Mouse (Mus musculus) neural tube, embryonic 12.5 days (tissue): ENCODE results near the gene Eomes. TPM values are rescaled to one million over a fixed set of nuclear protein-coding genes. Genes with fewer than 3 reads are reported as not detected.

ENCODE experiments used
- ATAC-seq: fragments of 200-750 bp; cut with Nextera tagmentation; 2 replicates; pipeline ENCODE4 v1.8.0; 2017; ENCODE audit warnings: low read depth, mild to moderate bottlenecking, moderate TSS enrichment, moderate library complexity; ENCODE audit not compliant: low FRiP score
- H3K27ac ChIP-seq: fragments of 300-500 bp; sonication (generic); 2 replicates; pipeline ENCODE4 v1.5.1; 2016
- H3K27me3 ChIP-seq: fragments of 300-500 bp; sonication (generic); replicated peaks from 2 replicates; pipeline ENCODE4 v1.6.1; 2016; ENCODE audit warnings: mild to moderate bottlenecking
- H3K36me3 ChIP-seq: fragments of 300-500 bp; sonication (generic); 2 replicates; pipeline ENCODE4 v1.6.1; 2016; ENCODE audit warnings: mild to moderate bottlenecking
- H3K4me1 ChIP-seq: fragments of 300-500 bp; sonication (generic); 2 replicates; pipeline ENCODE4 v1.6.1; 2016
- H3K4me2 ChIP-seq: fragments of 300-500 bp; sonication (generic); replicated peaks from 2 replicates; pipeline ENCODE4 v1.6.1; 2016; ENCODE audit warnings: mild to moderate bottlenecking
- H3K4me3 ChIP-seq: fragments of 300-500 bp; sonication (generic); 2 replicates; pipeline ENCODE4 v1.5.1; 2016
- H3K9ac ChIP-seq: fragments of 300-500 bp; sonication (generic); 2 replicates; pipeline ENCODE4 v1.6.1; 2016; ENCODE audit warnings: mild to moderate bottlenecking
- H3K9me3 ChIP-seq: fragments of 300-500 bp; sonication (generic); 2 replicates; pipeline ENCODE4 v1.6.1; 2016; ENCODE audit warnings: mild to moderate bottlenecking
- WGBS: fragments of 180-500 bp; shearing (Covaris S2); methylation state at CpG from one replicate; pipeline ENCODE4 v1.1.7; 2016; 5-methylcytosine and 5-hydroxymethylcytosine counted together
- polyA plus RNA-seq: library from polyadenylated mRNA; unstranded; fragments of >200 nt; fragmentation: Nextera tagmentation; extraction: Ambion mirVana; gene quantifications from 2 replicates; pipeline ENCODE4 v1.2.1, GENCODE M21; 2016

Gene Eomes
- polyA plus RNA-seq, 1 experiment from 2014 or later: 0.05 TPM

- H3K4me3 ChIP-seq: no peak overlapping the region; the same call in 1 of the 2 replicates
- peaks cover 20% of the 10 kb centered on the region for H3K4me1 ChIP-seq
- peaks cover 47% of the 10 kb centered on the region for H3K27me3 ChIP-seq
- no peaks in the 10 kb centered on the region for H3K36me3 ChIP-seq
- H3K9ac ChIP-seq: no peak overlapping the region
- peak overlapping the region; percentile 58 for H3K4me2 ChIP-seq
- H3K27ac ChIP-seq: no peak overlapping the region
- H3K9me3 ChIP-seq: no peaks in the 10 kb centered on the region; the same call in 1 of the 2 replicates
- WGBS: under 1% methylated on average over 16 of the region's 16 CpGs
- ATAC-seq: peak; percentile 77
Observed at GRCm38 (mm10) chr9:118489579-118490019, 11.6 kb downstream of the Eomes start.

DNA sequence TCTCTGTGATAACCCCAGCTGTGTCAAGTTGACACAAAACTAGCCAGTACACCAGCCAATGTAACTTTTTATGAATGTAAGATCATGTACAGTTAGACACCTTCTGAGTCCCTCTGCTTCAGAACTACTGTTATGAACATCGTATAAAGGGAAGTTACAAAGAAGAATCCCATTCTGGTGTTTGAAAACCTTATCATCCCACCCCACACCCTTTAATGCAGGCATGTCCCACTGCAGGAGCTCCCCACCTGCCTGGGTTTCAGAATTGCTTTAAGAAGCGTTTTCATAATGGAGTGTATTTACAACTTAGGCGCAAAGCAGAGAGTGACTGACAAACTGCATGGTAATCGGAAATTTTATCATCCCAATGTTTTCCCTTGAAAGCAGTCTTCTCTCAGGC is 13.2 kb downstream of the Eomes start:
- no peaks in the 10 kb centered on the region for H3K36me3 ChIP-seq
- 89% methylated on average over 4 of the region's 4 CpGs for WGBS
- peaks cover 20% of the 10 kb centered on the region for H3K4me1 ChIP-seq
- H3K4me2 ChIP-seq: no peak overlapping the region
- no peak overlapping the region for H3K9ac ChIP-seq
- H3K27me3 ChIP-seq: peaks cover 31% of the 10 kb centered on the region
- ATAC-seq: no peak
- no peak overlapping the region for H3K4me3 ChIP-seq
- H3K27ac ChIP-seq: no peak overlapping the region
- no peaks in the 10 kb centered on the region; the same call in 1 of the 2 replicates for H3K9me3 ChIP-seq

GRCm38 (mm10) chr9:118492932-118493698 is 15.1 kb downstream of the Eomes start:
- Histone ChIP-seq H3K36me3 (no peaks in the 10 kb centered on the region), H3K9ac (no peak overlapping the region), H3K4me3 (no peak overlapping the region), H3K9me3 (no peaks in the 10 kb centered on the region; the same call in 1 of the 2 replicates), H3K27ac (no peak overlapping the region), H3K4me1 (peaks cover 14% of the 10 kb centered on the region), H3K27me3 (peaks cover 13% of the 10 kb centered on the region), H3K4me2 (no peak overlapping the region)
- WGBS: 89% methylated on average over 8 of the region's 8 CpGs
- ATAC-seq: no peak

DNA sequence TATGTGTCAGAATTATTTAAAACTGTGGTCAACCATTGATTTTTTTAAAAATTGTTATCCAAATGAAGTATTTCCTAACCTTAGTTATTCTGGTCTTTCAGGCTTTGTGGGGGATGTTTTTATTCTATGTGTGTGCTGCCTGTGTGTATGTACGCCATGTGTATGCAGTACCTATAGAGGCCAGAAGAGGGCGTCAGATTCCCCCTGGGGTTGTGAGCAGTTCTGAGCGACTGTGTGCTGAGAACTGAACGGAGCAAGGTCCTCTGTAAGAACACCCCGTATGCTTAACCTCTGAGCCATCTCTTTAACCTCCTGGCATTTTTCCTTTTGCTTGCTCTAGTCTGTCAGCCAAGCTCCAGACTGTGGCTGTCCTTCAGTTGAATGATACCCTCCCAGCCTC is 16.1 kb downstream of the Eomes start:
- H3K27me3 ChIP-seq: peaks cover 3% of the 10 kb centered on the region
- H3K4me1 ChIP-seq: peaks cover 4% of the 10 kb centered on the region
- no peak overlapping the region for H3K9ac ChIP-seq
- no peak overlapping the region for H3K4me2 ChIP-seq
- H3K36me3 ChIP-seq: no peaks in the 10 kb centered on the region
- no peaks in the 10 kb centered on the region; the same call in 1 of the 2 replicates for H3K9me3 ChIP-seq
- no peak overlapping the region for H3K27ac ChIP-seq
- 89% methylated on average over 5 of the region's 5 CpGs for WGBS
- no peak overlapping the region for H3K4me3 ChIP-seq
- no peak for ATAC-seq

DNA sequence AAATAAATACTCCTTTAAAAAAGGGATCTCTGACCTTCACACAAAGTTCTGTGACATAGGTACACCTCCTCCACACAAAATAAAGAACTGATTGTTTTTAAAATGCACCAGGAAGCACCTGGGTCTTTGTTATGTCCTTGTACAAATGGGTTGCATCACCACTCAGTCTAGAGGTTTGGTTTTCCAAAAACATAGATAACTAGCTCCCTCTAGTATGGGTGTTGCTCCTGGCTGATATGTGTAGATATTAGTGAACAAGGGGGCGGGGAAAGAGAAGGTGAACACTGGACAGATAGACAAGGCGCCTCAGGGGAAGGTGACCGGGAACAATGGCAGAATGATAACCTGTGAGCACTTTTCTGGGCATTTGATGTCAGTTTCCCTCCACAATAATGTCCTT is 17.9 kb downstream of the Eomes start:
- no peak overlapping the region for H3K27ac ChIP-seq
- WGBS: 93% methylated on average over 3 of the region's 3 CpGs

DNA sequence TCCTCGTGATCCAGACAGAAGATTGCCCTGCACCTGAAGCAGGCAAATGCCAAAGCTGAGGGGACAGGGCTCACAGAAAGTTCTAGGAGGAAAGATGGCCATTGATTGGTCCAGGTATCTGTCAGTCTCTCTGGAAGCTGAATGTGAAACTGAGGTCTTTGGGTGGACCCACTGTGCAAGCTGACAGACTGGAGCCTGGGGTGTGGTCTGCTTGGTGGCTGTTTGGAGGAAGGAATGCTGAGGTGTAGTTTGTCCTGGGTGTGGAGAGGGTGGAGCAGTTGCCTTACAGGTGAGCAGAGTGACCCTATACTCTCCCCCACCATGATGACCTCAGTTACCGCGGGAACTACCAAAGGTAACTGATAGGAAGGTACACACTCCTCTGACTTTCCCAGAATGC is 18.9 kb downstream of the Eomes start:
- ATAC-seq: no peak
- 85% methylated on average over 3 of the region's 3 CpGs for WGBS
- no peak overlapping the region for H3K4me2 ChIP-seq
- H3K9me3 ChIP-seq: no peaks in the 10 kb centered on the region; the same call in 1 of the 2 replicates
- H3K27me3 ChIP-seq: no peaks in the 10 kb centered on the region
- H3K36me3 ChIP-seq: no peaks in the 10 kb centered on the region
- H3K27ac ChIP-seq: no peak overlapping the region
- H3K4me1 ChIP-seq: no peaks in the 10 kb centered on the region
- H3K9ac ChIP-seq: no peak overlapping the region
- no peak overlapping the region for H3K4me3 ChIP-seq

More for the DNA sequence above, 17.9 kb downstream of the Eomes start:
- H3K4me1 ChIP-seq: no peaks in the 10 kb centered on the region
- no peak overlapping the region for H3K4me2 ChIP-seq
- no peaks in the 10 kb centered on the region for H3K27me3 ChIP-seq
- ATAC-seq: no peak
- H3K36me3 ChIP-seq: no peaks in the 10 kb centered on the region
- H3K9ac ChIP-seq: no peak overlapping the region
- no peak overlapping the region for H3K4me3 ChIP-seq
- H3K9me3 ChIP-seq: no peaks in the 10 kb centered on the region; the same call in 1 of the 2 replicates

GRCm38 (mm10) chr9:118498061-118498460 is 20.0 kb downstream of the Eomes start:
- no peak for ATAC-seq
- H3K27me3 ChIP-seq: no peaks in the 10 kb centered on the region
- H3K4me2 ChIP-seq: no peak overlapping the region
- no peak overlapping the region for H3K27ac ChIP-seq
- no peak overlapping the region for H3K4me3 ChIP-seq
- no peaks in the 10 kb centered on the region for H3K4me1 ChIP-seq
- no peaks in the 10 kb centered on the region; the same call in 1 of the 2 replicates for H3K9me3 ChIP-seq
- no peak overlapping the region for H3K9ac ChIP-seq
- no peaks in the 10 kb centered on the region for H3K36me3 ChIP-seq
- WGBS: 76% methylated on average over 7 of the region's 7 CpGs

DNA sequence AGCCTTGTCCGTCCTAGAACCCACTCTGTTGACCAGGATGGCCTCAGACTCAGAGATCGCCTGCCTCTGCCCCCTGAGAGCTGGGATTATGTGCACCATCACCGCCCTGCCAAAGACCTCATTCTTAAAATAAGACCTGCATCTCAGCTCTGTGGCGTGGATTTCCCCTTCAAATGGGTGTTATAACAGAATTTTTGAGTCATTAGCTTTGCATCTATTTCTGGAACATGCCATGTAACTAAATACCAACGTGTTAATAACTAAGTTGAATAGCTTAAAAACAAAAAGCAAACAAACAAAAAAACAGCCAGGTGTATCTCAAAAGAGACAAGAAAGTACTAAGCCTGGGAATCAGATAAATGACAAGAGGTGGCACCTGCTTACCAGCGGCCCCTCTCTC is 23.0 kb downstream of the Eomes start:
- H3K36me3 ChIP-seq: no peaks in the 10 kb centered on the region
- WGBS: 82% methylated on average over 6 of the region's 6 CpGs
- ATAC-seq: no peak
- no peaks in the 10 kb centered on the region for H3K27me3 ChIP-seq
- H3K4me1 ChIP-seq: no peaks in the 10 kb centered on the region
- no peak overlapping the region for H3K9ac ChIP-seq
- H3K9me3 ChIP-seq: no peaks in the 10 kb centered on the region
- no peak overlapping the region for H3K4me3 ChIP-seq
- H3K27ac ChIP-seq: no peak overlapping the region
- H3K4me2 ChIP-seq: no peak overlapping the region

- WGBS: 83% methylated on average over 3 of the region's 3 CpGs
- Histone ChIP-seq H3K27ac (no peak overlapping the region), H3K4me2 (no peak overlapping the region), H3K36me3 (no peaks in the 10 kb centered on the region), H3K9ac (no peak overlapping the region), H3K27me3 (no peaks in the 10 kb centered on the region), H3K4me3 (no peak overlapping the region), H3K9me3 (no peaks in the 10 kb centered on the region), H3K4me1 (peaks cover 18% of the 10 kb centered on the region)
- no peak for ATAC-seq
Observed at GRCm38 (mm10) chr9:118504656-118505055, 26.6 kb downstream of the Eomes start.

DNA sequence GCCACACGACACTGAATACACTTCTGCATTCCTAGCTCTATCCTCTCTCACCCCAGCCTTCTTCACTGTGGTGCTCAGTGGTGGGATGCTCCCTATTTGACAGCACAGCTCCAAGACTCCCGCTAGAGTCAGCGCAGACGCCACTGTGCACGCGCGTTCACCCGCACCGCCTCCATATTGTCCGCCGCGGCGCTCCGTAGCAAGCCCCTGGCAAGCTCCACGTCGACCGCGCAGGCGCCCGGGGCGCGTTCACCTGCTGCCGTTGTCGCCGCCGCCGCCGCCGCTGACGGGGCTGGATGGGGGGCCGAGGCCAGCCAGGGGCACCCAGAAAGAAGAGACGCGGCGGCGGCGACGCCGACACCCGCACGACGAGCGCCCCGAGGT is 28.0 kb downstream of the Eomes start, which contains the start of gene Golga4:
Gene Golga4, plus strand, starts transcription at position 248 of the 384 bp plus-strand sequence.
- H3K36me3 ChIP-seq: no peaks in the 10 kb centered on the region
- no peak within 1 kb of the TSS; the same call in 1 of the 2 replicates for H3K27ac ChIP-seq
- H3K9ac ChIP-seq: peak within 1 kb of the TSS; percentile 89
- no peaks in the 10 kb centered on the region for H3K9me3 ChIP-seq
- WGBS: under 1% methylated on average over 43 of the region's 43 CpGs
- H3K4me1 ChIP-seq: peaks cover 18% of the 10 kb centered on the region
- H3K4me2 ChIP-seq: peak within 1 kb of the TSS; percentile 99
- ATAC-seq: peak; percentile 89
- H3K4me3 ChIP-seq: peak within 1 kb of the TSS; percentile 96
- H3K27me3 ChIP-seq: no peaks in the 10 kb centered on the region

GRCm38 (mm10) chr9:118506404-118507231 is 28.6 kb downstream of the Eomes start:
- Histone ChIP-seq H3K4me2 (peak overlapping the region; percentile 99), H3K4me3 (peak overlapping the region; percentile 96), H3K9ac (peak overlapping the region; percentile 89), H3K9me3 (no peaks in the 10 kb centered on the region), H3K36me3 (no peaks in the 10 kb centered on the region), H3K27me3 (no peaks in the 10 kb centered on the region), H3K27ac (no peak overlapping the region; the same call in 1 of the 2 replicates), H3K4me1 (peaks cover 18% of the 10 kb centered on the region)
- ATAC-seq: peak; percentile 72
- WGBS: under 1% methylated on average over 57 of the region's 57 CpGs

GRCm38 (mm10) chr9:118507552-118507951 is 29.5 kb downstream of the Eomes start:
- Histone ChIP-seq H3K36me3 (no peaks in the 10 kb centered on the region), H3K9me3 (no peaks in the 10 kb centered on the region), H3K27ac (no peak overlapping the region), H3K4me3 (peak overlapping the region; percentile 96; the same call in 1 of the 2 replicates), H3K4me2 (peak overlapping the region; percentile 99), H3K27me3 (no peaks in the 10 kb centered on the region), H3K4me1 (peaks cover 18% of the 10 kb centered on the region), H3K9ac (peak overlapping the region; percentile 89; the same call in 1 of the 2 replicates)
- no peak for ATAC-seq
- WGBS: 80% methylated on average over 6 of the region's 6 CpGs
